Mouse (Mus musculus) cerebellum, adult 9-11 months (tissue): ENCODE results near the gene Sirt3.
A peak's percentile ranks its signal among the peaks of the same experiment; 100 is the strongest.
"Not testable (repeated sequence)": the region's sequence is repeated elsewhere in the genome, so short reads cannot be mapped to it uniquely, and the experiment has no call there.

Experiments
- DNase-seq: peaks from one replicate; pipeline ENCODE4 v3.0.0; 2022

Gene Sirt3

GRCm38 (mm10) chr7:140894611-140895010, 12.5 kb upstream of the Sirt3 start:
- no peak for DNase-seq

- DNase-seq: no peak
Measured at GRCm38 (mm10) chr7:140894031-140894430, 11.9 kb upstream of the Sirt3 start.

GRCm38 (mm10) chr7:140890636-140891035, 8.5 kb upstream of the Sirt3 start:
- DNase-seq: not testable (repeated sequence)

- no peak for DNase-seq
Measured at GRCm38 (mm10) chr7:140882469-140882803, 327 bp upstream of the Sirt3 start.

DNA sequence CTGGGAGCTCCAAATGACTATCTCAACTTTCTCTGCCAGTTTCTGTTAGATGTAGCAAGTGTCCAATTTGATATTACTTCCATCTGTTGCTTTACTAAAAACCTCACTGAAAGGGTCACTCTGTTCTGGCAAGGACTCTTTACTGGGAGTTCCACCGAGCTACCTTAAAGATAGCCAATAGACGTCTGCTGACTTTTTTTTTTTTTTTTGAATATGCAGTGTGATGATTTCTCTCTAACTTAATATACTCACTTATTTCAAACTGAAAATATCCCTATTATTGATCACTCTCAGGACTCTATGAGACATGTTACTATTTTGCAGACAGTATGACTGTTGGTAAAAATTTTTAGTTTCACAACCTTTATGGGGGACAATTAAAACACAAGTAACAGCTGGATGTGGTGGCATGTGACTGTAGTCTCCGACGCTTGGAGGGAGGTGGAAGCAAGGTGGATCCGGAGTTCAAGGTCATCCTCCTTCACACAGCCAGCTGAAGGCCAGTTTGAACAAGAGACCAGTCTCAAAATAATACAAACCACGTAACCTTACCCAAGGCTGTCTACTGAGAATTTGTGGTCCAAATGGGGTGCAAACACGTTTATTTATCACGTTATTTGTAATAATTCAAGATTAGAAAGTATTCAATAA, 1.1 kb downstream of the Sirt3 start:
- no peak for DNase-seq

DNA sequence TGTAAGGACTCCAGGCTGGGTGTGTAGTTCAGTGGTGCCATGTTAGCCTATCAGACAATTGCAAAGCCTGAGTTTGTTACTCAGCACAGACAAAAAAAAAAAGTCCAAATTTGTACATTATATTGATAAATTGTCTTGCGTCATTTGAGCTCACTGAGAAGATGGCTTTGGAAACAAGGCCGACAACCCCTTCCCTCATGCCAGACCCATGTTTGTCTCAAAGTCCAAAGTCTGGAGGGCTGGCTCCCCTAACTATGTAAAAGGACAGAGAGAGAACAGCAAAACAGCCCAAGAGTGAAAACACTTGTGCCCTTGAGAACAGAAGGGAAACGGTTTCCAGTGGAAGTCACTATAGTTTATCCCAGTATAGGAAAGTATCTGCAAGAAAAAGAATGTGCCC, 1.7 kb downstream of the Sirt3 start:
- DNase-seq: no peak

- no peak for DNase-seq
Measured at GRCm38 (mm10) chr7:140879355-140879754, 2.8 kb downstream of the Sirt3 start.

GRCm38 (mm10) chr7:140877364-140877763, 4.7 kb downstream of the Sirt3 start:
- no peak for DNase-seq

DNA sequence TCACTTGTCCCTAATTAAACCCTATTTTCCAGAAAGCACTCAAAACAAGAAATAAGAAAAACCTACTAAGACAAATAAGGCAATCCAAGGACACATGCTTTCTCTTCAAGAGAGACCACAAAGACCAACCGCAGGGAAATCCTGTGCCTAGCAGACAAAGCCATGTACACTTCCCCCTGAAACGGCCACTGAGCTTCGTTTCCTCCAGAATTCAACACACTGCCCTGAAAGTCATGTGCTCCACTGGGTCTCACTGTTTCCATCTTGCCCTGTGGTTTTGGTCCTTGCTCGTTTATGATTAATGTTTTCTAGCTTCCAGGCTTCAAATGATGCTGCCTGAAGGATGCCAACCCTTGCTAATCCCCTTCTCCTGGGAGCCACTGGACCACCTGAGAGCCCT, 7.9 kb downstream of the Sirt3 start:
- no peak for DNase-seq

- no peak for DNase-seq
Measured at GRCm38 (mm10) chr7:140864761-140865160, 17.3 kb downstream of the Sirt3 start.

DNA sequence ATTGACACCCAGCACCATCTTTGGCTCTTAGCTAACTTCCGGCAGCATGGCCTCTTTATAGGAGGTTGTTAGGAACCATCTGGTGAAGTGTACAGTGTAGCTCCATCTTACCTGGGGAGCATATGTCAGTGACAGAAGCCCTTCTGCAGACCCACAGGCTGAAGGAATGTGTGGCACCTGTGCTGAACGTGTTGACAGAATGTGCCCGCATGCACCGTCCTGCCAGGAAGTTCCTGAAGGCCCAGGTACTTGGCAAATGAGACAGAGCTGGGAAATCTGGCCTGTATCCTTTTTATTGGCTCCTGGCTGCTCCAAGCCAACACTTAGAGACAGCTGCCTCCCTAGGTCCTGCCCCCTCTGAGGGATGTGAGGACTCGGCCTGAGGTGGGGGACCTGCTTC, 21.4 kb downstream of the Sirt3 start:
- DNase-seq: peak; percentile 50

- no peak for DNase-seq
Measured at GRCm38 (mm10) chr7:140859997-140860396, 22.1 kb downstream of the Sirt3 start.

GRCm38 (mm10) chr7:140858746-140859145, 23.4 kb downstream of the Sirt3 start:
- no peak for DNase-seq

GRCm38 (mm10) chr7:140857550-140858505, 24.3 kb downstream of the Sirt3 start, which contains the start of gene Bet1l:
Gene Bet1l, minus strand, starts transcription at chr7:140857577.
- DNase-seq: peak; percentile 49

- peak; percentile 91 for DNase-seq
Measured at GRCm38 (mm10) chr7:140856785-140857549, 25.1 kb downstream of the Sirt3 start, which contains the start of gene Ric8a. Gene Ric8a, plus strand, starts transcription at chr7:140856957.

GRCm38 (mm10) chr7:140855860-140856784, 26.0 kb downstream of the Sirt3 start, which contains the start of gene Gm45785:
Gene Gm45785, minus strand, starts transcription at chr7:140856331.
- peak; percentile 90 for DNase-seq

- DNase-seq: no peak
Measured at GRCm38 (mm10) chr7:140855181-140855580, 26.9 kb downstream of the Sirt3 start.

DNA sequence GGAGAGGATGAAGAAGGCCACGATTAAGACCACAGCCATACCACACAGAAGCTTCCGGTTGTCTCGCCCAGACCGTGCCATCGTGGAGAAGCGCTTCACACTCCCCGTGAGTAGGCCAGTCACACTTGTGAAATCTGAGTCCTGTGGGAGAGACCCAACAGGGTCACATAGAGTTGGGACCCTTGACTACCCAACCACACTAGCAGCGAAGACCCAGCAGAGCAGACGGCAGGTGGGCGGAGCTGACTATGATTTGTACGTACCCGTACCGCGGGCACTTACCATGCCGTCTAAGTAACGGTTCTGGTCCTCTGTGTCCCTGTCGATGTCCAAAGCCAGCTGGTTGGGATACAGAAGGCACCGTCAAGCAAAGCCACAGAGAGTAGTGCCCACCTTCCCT, 27.6 kb downstream of the Sirt3 start:
- no peak for DNase-seq

- DNase-seq: no peak
Measured at GRCm38 (mm10) chr7:140853386-140853785, 28.7 kb downstream of the Sirt3 start.

- DNase-seq: no peak
Measured at GRCm38 (mm10) chr7:140851916-140852315, 30.2 kb downstream of the Sirt3 start.

- no peak for DNase-seq
Measured at GRCm38 (mm10) chr7:140848591-140848990, 33.5 kb downstream of the Sirt3 start.
